Mouse (Mus musculus): ENCODE measurements at regions not wholly inside any gene's neighbourhood (a gene's known extent, or its start where the extent isn't known, plus 50 kb on each side); places are given as distances from the start of the nearest gene placed in this dataset.

- no peak for DNase-seq (ENCODE audit: low spot score)
Observed at GRCm38 (mm10) chr2:51448121-51448520, 179.2 kb upstream of the Tas2r134 start.

GRCm38 (mm10) chr2:51447616-51448015 lies 179.7 kb upstream of the Tas2r134 start:
- no peak for DNase-seq (ENCODE audit: low spot score)

- no peak for DNase-seq (ENCODE audit: low spot score)
Observed at GRCm38 (mm10) chr2:51444386-51445080, 182.8 kb upstream of the Tas2r134 start.

- no peak for DNase-seq (ENCODE audit: low spot score)
Observed at GRCm38 (mm10) chr2:51443946-51444345, 183.4 kb upstream of the Tas2r134 start.

GRCm38 (mm10) chr2:51439047-51439446 lies 188.3 kb upstream of the Tas2r134 start:
- no peak for DNase-seq (ENCODE audit: low spot score)

GRCm38 (mm10) chr2:51436590-51436989 lies 190.7 kb upstream of the Tas2r134 start:
- no peak for DNase-seq (ENCODE audit: low spot score)

- DNase-seq (ENCODE audit: low spot score): no peak
Observed at GRCm38 (mm10) chr2:51431564-51431963, 195.7 kb upstream of the Tas2r134 start.

GRCm38 (mm10) chr2:51429716-51430115 lies 197.6 kb upstream of the Tas2r134 start:
- no peak for DNase-seq (ENCODE audit: low spot score)

GRCm38 (mm10) chr2:51422442-51422841 lies 204.9 kb upstream of the Tas2r134 start:
- DNase-seq (ENCODE audit: low spot score): no peak

- DNase-seq (ENCODE audit: low spot score): no peak
Observed at GRCm38 (mm10) chr2:51417908-51418690, 209.2 kb upstream of the Tas2r134 start.

GRCm38 (mm10) chr2:51388390-51388789 lies 238.9 kb upstream of the Tas2r134 start:
- no peak for DNase-seq (ENCODE audit: low spot score)

GRCm38 (mm10) chr2:51387136-51387535 lies 238.2 kb upstream of the Rnd3 start:
- DNase-seq (ENCODE audit: low spot score): peak; percentile 7

GRCm38 (mm10) chr2:51376597-51376996 lies 227.7 kb upstream of the Rnd3 start:
- no peak for DNase-seq (ENCODE audit: low spot score)

GRCm38 (mm10) chr2:51374636-51375035 lies 225.7 kb upstream of the Rnd3 start:
- DNase-seq (ENCODE audit: low spot score): no peak

- DNase-seq (ENCODE audit: low spot score): no peak
Observed at GRCm38 (mm10) chr2:51372771-51373170, 223.9 kb upstream of the Rnd3 start.

- DNase-seq (ENCODE audit: low spot score): no peak
Observed at GRCm38 (mm10) chr2:51362825-51363616, 214.1 kb upstream of the Rnd3 start.

- DNase-seq (ENCODE audit: low spot score): no peak
Observed at GRCm38 (mm10) chr2:51355281-51355680, 206.4 kb upstream of the Rnd3 start.

- DNase-seq (ENCODE audit: low spot score): no peak
Observed at GRCm38 (mm10) chr2:51354800-51355199, 205.9 kb upstream of the Rnd3 start.

- DNase-seq (ENCODE audit: low spot score): no peak
Observed at GRCm38 (mm10) chr2:51349614-51350013, 200.7 kb upstream of the Rnd3 start.

GRCm38 (mm10) chr2:51348774-51349173 lies 199.9 kb upstream of the Rnd3 start:
- no peak for DNase-seq (ENCODE audit: low spot score)

- DNase-seq (ENCODE audit: low spot score): no peak
Observed at GRCm38 (mm10) chr2:51347086-51347485, 198.2 kb upstream of the Rnd3 start.

- no peak for DNase-seq (ENCODE audit: low spot score)
Observed at GRCm38 (mm10) chr2:51342421-51342820, 193.5 kb upstream of the Rnd3 start.

GRCm38 (mm10) chr2:51334437-51334836 lies 185.5 kb upstream of the Rnd3 start:
- no peak for DNase-seq (ENCODE audit: low spot score)

All from layer of hippocampus, adult 11-12 months (tissue).